Mouse (Mus musculus): ENCODE results near the gene Ier5l.

The Ier5l gene

GRCm38 (mm10) chr2:30441518-30442497 lies 32.2 kb downstream of the Ier5l start:
- peak; percentile 98 for DNase-seq (ENCODE audit: low read depth, low spot score)

GRCm38 (mm10) chr2:30440701-30441517 lies 33.1 kb downstream of the Ier5l start:
- peak; percentile 90 for DNase-seq (ENCODE audit: low read depth, low spot score)

- no peak for DNase-seq (ENCODE audit: low read depth, low spot score)
These were observed 33.8 kb downstream of the Ier5l start for GRCm38 (mm10) chr2:30440211-30440700.

- DNase-seq (ENCODE audit: low read depth, low spot score) = no peak
These were observed 34.4 kb downstream of the Ier5l start for GRCm38 (mm10) chr2:30439631-30440030.

GRCm38 (mm10) chr2:30437791-30438190 lies 36.2 kb downstream of the Ier5l start:
- DNase-seq (ENCODE audit: low read depth, low spot score) = no peak

GRCm38 (mm10) chr2:30436809-30437208 lies 37.2 kb downstream of the Ier5l start:
- no peak for DNase-seq (ENCODE audit: low read depth, low spot score)

- no peak for DNase-seq (ENCODE audit: low read depth, low spot score)
These were observed 37.9 kb downstream of the Ier5l start for GRCm38 (mm10) chr2:30436156-30436545.

GRCm38 (mm10) chr2:30435326-30436155 lies 38.5 kb downstream of the Ier5l start:
- peak; percentile 86 for DNase-seq (ENCODE audit: low read depth, low spot score)

- DNase-seq (ENCODE audit: low read depth, low spot score) = peak; percentile 79
These were observed 44.9 kb downstream of the Ier5l start for GRCm38 (mm10) chr2:30429156-30429555.
